Mouse (Mus musculus): ENCODE results near the gene Stx4a.

- TF ChIP-seq CTCF (IDR thresholded peaks at IDR 0.05; ENCODE audit: low read depth, low read length) (no peak), POLR2A (IDR thresholded peaks at IDR 0.05; ENCODE audit: insufficient read depth, low read length) (no peak)
Observed at GRCm38 (mm10) chr7:127812292-127812691, 11.8 kb upstream of the Stx4a start.
